Mouse (Mus musculus) CH12.LX (cell line): ENCODE data around the gene Zbtb8b. TPM values are rescaled to one million over a fixed set of nuclear protein-coding genes. Genes with fewer than 3 reads are reported as not detected.

Experiments
- DNase-seq: peaks from one replicate; pipeline ENCODE4 v3.0.0-alpha.2; 2013; ENCODE audit errors: extremely low read depth
- H3K27ac ChIP-seq: 2 replicates; pipeline ENCODE4 v1.5.1; 2012; ENCODE audit warnings: low read depth, mild to moderate bottlenecking, control low read depth, moderate library complexity; ENCODE audit not compliant: insufficient read depth
- H3K27me3 ChIP-seq: replicated peaks from 2 replicates; pipeline ENCODE3; 2012; ENCODE audit warnings: inconsistent platforms
- H3K36me3 ChIP-seq, 2 experiments: replicated peaks in 1 of 2; 2 replicates each; pipeline versions ENCODE3 to v1.6.1; 2012; ENCODE audit warnings: inconsistent platforms in 1 of 2, low read length in 1 of 2, mild to moderate bottlenecking in 1 of 2, mixed read lengths in 1 of 2, moderate library complexity in 1 of 2; ENCODE audit not compliant: control insufficient read depth in 1 of 2, insufficient read depth in 1 of 2
- H3K4me1 ChIP-seq, 2 experiments: 2 replicates each; pipeline ENCODE4 v1.6.1; 2012; ENCODE audit warnings: inconsistent platforms in 1 of 2, moderate library complexity in 1 of 2; ENCODE audit not compliant: insufficient read depth in 2 of 2, control insufficient read depth in 1 of 2
- H3K4me2 ChIP-seq: 2 replicates; pipeline ENCODE4 v1.6.1; 2012; ENCODE audit warnings: low read depth, mild to moderate bottlenecking, control low read depth; ENCODE audit not compliant: poor library complexity, insufficient read depth, severe bottlenecking
- H3K4me3 ChIP-seq, 3 experiments: fragments of 150-350 bp in 1 of 3; sonication (generic) in 1 of 3; replicated peaks in 1 of 3; 2 replicates each; pipeline versions ENCODE3 to v1.5.1; 2011 to 2012; ENCODE audit warnings: low read depth in 2 of 3, low read length in 2 of 3, mild to moderate bottlenecking in 2 of 3, moderate library complexity in 2 of 3, control low read depth in 1 of 3, improper control_type of control experiment in 1 of 3, inconsistent platforms in 1 of 3, mixed read lengths in 1 of 3; ENCODE audit not compliant: poor library complexity in 1 of 3
- H3K79me2 ChIP-seq: replicated peaks from 2 replicates; pipeline ENCODE4 v1.6.1; 2012; ENCODE audit warnings: mild to moderate bottlenecking, moderate library complexity; ENCODE audit not compliant: control insufficient read depth, poor library complexity, insufficient read depth, severe bottlenecking; ENCODE audit errors: extremely low read depth
- H3K9ac ChIP-seq: 2 replicates; pipeline ENCODE4 v1.6.1; 2012; ENCODE audit warnings: low read depth, mild to moderate bottlenecking, control low read depth, moderate library complexity; ENCODE audit not compliant: insufficient read depth
- H3K9me3 ChIP-seq: replicated peaks from 2 replicates; pipeline ENCODE3; 2012; ENCODE audit warnings: low read length, inconsistent platforms, mixed read lengths
- CHD1 ChIP-seq: IDR thresholded peaks from 2 replicates; pipeline ENCODE4 v1.6.1; 2012; ENCODE audit warnings: low read depth, low read length, improper control_type of control experiment, inconsistent platforms
- CTCF ChIP-seq, 2 experiments: IDR thresholded peaks in 1 of 2; conservative IDR thresholded peaks in 1 of 2; 2 replicates each; pipeline ENCODE4 v1.5.1; 2011 to 2012; ENCODE audit warnings: low read depth in 2 of 2, low read length in 2 of 2, improper control_type of control experiment in 1 of 2, inconsistent platforms in 1 of 2, mild to moderate bottlenecking in 1 of 2, moderate library complexity in 1 of 2
- E2F4 ChIP-seq: IDR thresholded peaks from 2 replicates; pipeline ENCODE4 v1.6.1; 2011; ENCODE audit warnings: low read depth, low read length, improper control_type of control experiment; ENCODE audit not compliant: insufficient replicate concordance
- ELF1 ChIP-seq: IDR thresholded peaks from 2 replicates; pipeline ENCODE4 v1.6.1; 2014; ENCODE audit warnings: low read depth, mild to moderate bottlenecking, inconsistent platforms, low read length, improper control_type of control experiment
- EP300 ChIP-seq: IDR thresholded peaks from 2 replicates; pipeline ENCODE4 v1.6.1; 2011; ENCODE audit warnings: low read length, improper control_type of control experiment
- JUN ChIP-seq: IDR thresholded peaks from 2 replicates; pipeline ENCODE4 v1.6.1; 2011; ENCODE audit warnings: low read depth, mild to moderate bottlenecking, low read length, improper control_type of control experiment, moderate library complexity; ENCODE audit not compliant: insufficient read depth
- MAX ChIP-seq: IDR thresholded peaks from 2 replicates; pipeline ENCODE4 v1.6.1; 2011; ENCODE audit warnings: low read length, improper control_type of control experiment
- MEF2A ChIP-seq: IDR thresholded peaks from 2 replicates; pipeline ENCODE4 v1.6.1; 2014; ENCODE audit warnings: low read depth, mild to moderate bottlenecking, inconsistent platforms, low read length, improper control_type of control experiment, borderline replicate concordance
- MYC ChIP-seq: IDR thresholded peaks from 2 replicates; pipeline ENCODE4 v1.6.1; 2011; ENCODE audit warnings: low read depth, mild to moderate bottlenecking, improper control_type of control experiment, low read length
- NRF1 ChIP-seq: IDR thresholded peaks from 2 replicates; pipeline ENCODE4 v1.6.1; 2014; ENCODE audit warnings: low read depth, mild to moderate bottlenecking, inconsistent platforms, low read length, improper control_type of control experiment, moderate library complexity
- SIN3A ChIP-seq: IDR thresholded peaks from 2 replicates; pipeline ENCODE4 v1.6.1; 2012; ENCODE audit warnings: low read length, improper control_type of control experiment, inconsistent platforms
- TBP ChIP-seq: conservative IDR thresholded peaks from 2 replicates; pipeline ENCODE4 v1.6.1; 2011; ENCODE audit warnings: low read depth, low read length, improper control_type of control experiment
- UBTF ChIP-seq: IDR thresholded peaks from 2 replicates; pipeline ENCODE4 v1.6.1; 2012; ENCODE audit warnings: low read depth, mild to moderate bottlenecking, inconsistent platforms, low read length, improper control_type of control experiment, moderate library complexity
- ZKSCAN1 ChIP-seq: IDR thresholded peaks from 2 replicates; pipeline ENCODE4 v1.6.1; 2012; ENCODE audit warnings: low read depth, inconsistent platforms, low read length, improper control_type of control experiment, borderline replicate concordance
- ZMIZ1 ChIP-seq: IDR thresholded peaks from 2 replicates; pipeline ENCODE4 v1.6.1; 2012; ENCODE audit warnings: low read depth, mild to moderate bottlenecking, inconsistent platforms, low read length, improper control_type of control experiment
- ZNF384 ChIP-seq: IDR thresholded peaks from 2 replicates; pipeline ENCODE4 v1.6.1; 2012; ENCODE audit warnings: low read depth, low read length, improper control_type of control experiment, inconsistent platforms
- dilution Hi-C: fragments of 300-500 bp; cut with MboI; formaldehyde crosslinking; loops from 2 replicates; pipeline ENCODE4 v1.14.3; 2020; ENCODE audit warnings: low sequenced_read_pairs; ENCODE audit not compliant: extremely low pct_unique_long_range_greater_than_20kb, extremely low pct_ligation_motif_present
- in situ Hi-C: fragments of 300-500 bp; cut with MboI; formaldehyde crosslinking; loops from 3 replicates; pipeline ENCODE4 v1.14.3; 2019; ENCODE audit warnings: low sequenced_read_pairs, low pct_ligation_motif_present, low pct_unique_long_range_greater_than_20kb, mixed read lengths
- polyA plus RNA-seq: library from polyadenylated mRNA; unstranded; fragments of >175 nt; gene quantifications from 2 replicates; pipeline ENCODE4 v1.2.1, GENCODE M21; 2012; ENCODE audit warnings: low read depth; ENCODE audit not compliant: insufficient read length
- total RNA-seq, 2 experiments: library from RNA; depleted of rRNA; stranded (reverse); fragments of 300-350 nt in 1 of 2; fragments of >200 nt in 1 of 2; gene quantifications; 2 replicates each; pipeline ENCODE4 v1.2.3; 2012 to 2014

Zbtb8b gene
- total and polyA plus RNA-seq, 3 experiments, result 0.04 TPM; not detected in 2

- Histone ChIP-seq H3K9ac (no peak overlapping the region), H3K27ac (no peak overlapping the region), H3K27me3 (peaks cover 40% of the 10 kb centered on the region), H3K4me3 (no peak overlapping the region), H3K9me3 (peaks cover 24% of the 10 kb centered on the region), H3K4me1 (peaks cover 0 to 6% of the 10 kb centered on the region in 2 experiments; a peak in 1 of 4 replicates), H3K36me3 (no peaks in the 10 kb centered on the region), H3K79me2 (no peaks in the 10 kb centered on the region), H3K4me2 (no peak overlapping the region)
- DNase-seq, result no peak
- dilution Hi-C loops, result no loop called here
- in situ Hi-C loops, result no loop called here
- TF ChIP-seq ELF1 (no peak), ZMIZ1 (no peak), ZNF384 (no peak), ZKSCAN1 (no peak), EP300 (no peak), SIN3A (no peak), MEF2A (no peak), NRF1 (no peak), CHD1 (no peak), UBTF (no peak), TBP (no peak), CTCF (conservative IDR thresholded peaks at IDR 0.05 in 1 of 2, IDR thresholded peaks at IDR 0.05 in 1 of 2; ENCODE audit: low read depth in 2 of 2, low read length in 2 of 2) (no peak), E2F4 (no peak), JUN (no peak), MYC (no peak), MAX (no peak)
Measured at GRCm38 (mm10) chr4:129375821-129376220, 64.8 kb downstream of the Zbtb8b start.

Other genes with a start within 250 kb of the Zbtb8b start
- 0.29 and 0.38 TPM in 2 replicates for gene C77080, start 179.4 kb downstream of the Zbtb8b start, total RNA-seq (2012; rRNA removed)
- gene C77080, start 179.4 kb downstream of the Zbtb8b start, total RNA-seq (2014; rRNA removed), result not detected in 2 replicates
- 0.68 and 1.1 TPM in 2 replicates for gene C77080, start 179.4 kb downstream of the Zbtb8b start, polyA plus RNA-seq
- 0.04 TPM in 1 of 2 replicates, not detected in the other for gene Sync, start 153.2 kb downstream of the Zbtb8b start, total RNA-seq (2012; rRNA removed)
- gene Sync, start 153.2 kb downstream of the Zbtb8b start, total RNA-seq (2014; rRNA removed), result not detected in 2 replicates
- 0.14 and 0.16 TPM in 2 replicates for gene Sync, start 153.2 kb downstream of the Zbtb8b start, polyA plus RNA-seq
- gene Rbbp4, start 105.5 kb downstream of the Zbtb8b start, total RNA-seq (2012; rRNA removed), result 41.4 and 44.1 TPM in 2 replicates
- gene Rbbp4, start 105.5 kb downstream of the Zbtb8b start, total RNA-seq (2014; rRNA removed), result 73.3 and 76.9 TPM in 2 replicates
- 179 and 219 TPM in 2 replicates for gene Rbbp4, start 105.5 kb downstream of the Zbtb8b start, polyA plus RNA-seq
- gene Zbtb8os, start 105.2 kb downstream of the Zbtb8b start, total RNA-seq (2012; rRNA removed), result 93.7 and 104 TPM in 2 replicates
- 124 and 134 TPM in 2 replicates for gene Zbtb8os, start 105.2 kb downstream of the Zbtb8b start, total RNA-seq (2014; rRNA removed)
- gene Zbtb8os, start 105.2 kb downstream of the Zbtb8b start, polyA plus RNA-seq, result 135 and 157 TPM in 2 replicates
- 0.04 TPM in 1 of 2 replicates, not detected in the other for gene Zbtb8a, start 62.7 kb downstream of the Zbtb8b start, total RNA-seq (2012; rRNA removed)
- gene Zbtb8a, start 62.7 kb downstream of the Zbtb8b start, total RNA-seq (2014; rRNA removed), result 0.16 TPM in 1 of 2 replicates, not detected in the other
- 0.11 TPM in 1 of 2 replicates, not detected in the other for gene Zbtb8a, start 62.7 kb downstream of the Zbtb8b start, polyA plus RNA-seq
- gene Bsdc1, start 20.7 kb upstream of the Zbtb8b start, total RNA-seq (2012; rRNA removed), result 20.2 and 20.4 TPM in 2 replicates
- gene Bsdc1, start 20.7 kb upstream of the Zbtb8b start, total RNA-seq (2014; rRNA removed), result 19.3 and 20.6 TPM in 2 replicates
- 16.1 and 27.2 TPM in 2 replicates for gene Bsdc1, start 20.7 kb upstream of the Zbtb8b start, polyA plus RNA-seq
- 0.13 TPM in 1 of 2 replicates, not detected in the other for gene Tssk3, start 50.2 kb upstream of the Zbtb8b start, total RNA-seq (2012; rRNA removed)
- not detected in 2 replicates for gene Tssk3, start 50.2 kb upstream of the Zbtb8b start, total RNA-seq (2014; rRNA removed)
- not detected in 2 replicates for gene Tssk3, start 50.2 kb upstream of the Zbtb8b start, polyA plus RNA-seq
- not detected in 2 replicates for gene Fam229a, start 50.3 kb upstream of the Zbtb8b start, total RNA-seq (2012; rRNA removed)
- not detected in 2 replicates for gene Fam229a, start 50.3 kb upstream of the Zbtb8b start, total RNA-seq (2014; rRNA removed)
- not detected in 2 replicates for gene Fam229a, start 50.3 kb upstream of the Zbtb8b start, polyA plus RNA-seq
- gene Marcksl1, start 72.7 kb upstream of the Zbtb8b start, total RNA-seq (2012; rRNA removed), result 194 and 195 TPM in 2 replicates
- 260 and 265 TPM in 2 replicates for gene Marcksl1, start 72.7 kb upstream of the Zbtb8b start, total RNA-seq (2014; rRNA removed)
- 423 and 494 TPM in 2 replicates for gene Marcksl1, start 72.7 kb upstream of the Zbtb8b start, polyA plus RNA-seq
- gene Hdac1, start 101.9 kb upstream of the Zbtb8b start, total RNA-seq (2012; rRNA removed), result 71.7 and 75.4 TPM in 2 replicates
- 104 and 106 TPM in 2 replicates for gene Hdac1, start 101.9 kb upstream of the Zbtb8b start, total RNA-seq (2014; rRNA removed)
- 231 and 233 TPM in 2 replicates for gene Hdac1, start 101.9 kb upstream of the Zbtb8b start, polyA plus RNA-seq
- 67.2 and 80.9 TPM in 2 replicates for gene Lck, start 132.8 kb upstream of the Zbtb8b start, total RNA-seq (2012; rRNA removed)
- gene Lck, start 132.8 kb upstream of the Zbtb8b start, total RNA-seq (2014; rRNA removed), result 64.6 and 70.0 TPM in 2 replicates
- 138 and 177 TPM in 2 replicates for gene Lck, start 132.8 kb upstream of the Zbtb8b start, polyA plus RNA-seq
- 1.1 and 1.4 TPM in 2 replicates for gene Fam167b, start 137.7 kb upstream of the Zbtb8b start, total RNA-seq (2012; rRNA removed)
- 0.49 TPM in 1 of 2 replicates, not detected in the other for gene Fam167b, start 137.7 kb upstream of the Zbtb8b start, total RNA-seq (2014; rRNA removed)
- gene Fam167b, start 137.7 kb upstream of the Zbtb8b start, polyA plus RNA-seq, result 0.82 and 1.2 TPM in 2 replicates
- 667 and 673 TPM in 2 replicates for gene Eif3i, start 159.8 kb upstream of the Zbtb8b start, total RNA-seq (2012; rRNA removed)
- 702 and 753 TPM in 2 replicates for gene Eif3i, start 159.8 kb upstream of the Zbtb8b start, total RNA-seq (2014; rRNA removed)
- 418 and 446 TPM in 2 replicates for gene Eif3i, start 159.8 kb upstream of the Zbtb8b start, polyA plus RNA-seq
- 111 and 121 TPM in 2 replicates for gene Tmem234, start 159.8 kb upstream of the Zbtb8b start, total RNA-seq (2012; rRNA removed)
- gene Tmem234, start 159.8 kb upstream of the Zbtb8b start, total RNA-seq (2014; rRNA removed), result 97.6 and 104 TPM in 2 replicates
- gene Tmem234, start 159.8 kb upstream of the Zbtb8b start, polyA plus RNA-seq, result 112 and 113 TPM in 2 replicates
- 0.59 and 1.6 TPM in 2 replicates for gene Dcdc2b, start 173.4 kb upstream of the Zbtb8b start, total RNA-seq (2012; rRNA removed)
- gene Dcdc2b, start 173.4 kb upstream of the Zbtb8b start, total RNA-seq (2014; rRNA removed), result not detected in 2 replicates
- 0.66 and 1.1 TPM in 2 replicates for gene Dcdc2b, start 173.4 kb upstream of the Zbtb8b start, polyA plus RNA-seq
- 24.3 and 27.0 TPM in 2 replicates for gene Iqcc, start 178.2 kb upstream of the Zbtb8b start, total RNA-seq (2012; rRNA removed)
- gene Iqcc, start 178.2 kb upstream of the Zbtb8b start, total RNA-seq (2014; rRNA removed), result 15.9 and 18.4 TPM in 2 replicates
- 13.5 and 14.1 TPM in 2 replicates for gene Iqcc, start 178.2 kb upstream of the Zbtb8b start, polyA plus RNA-seq
- gene Ccdc28b, start 183.1 kb upstream of the Zbtb8b start, total RNA-seq (2012; rRNA removed), result 24.0 and 24.2 TPM in 2 replicates
- 27.3 and 35.5 TPM in 2 replicates for gene Ccdc28b, start 183.1 kb upstream of the Zbtb8b start, total RNA-seq (2014; rRNA removed)
- 26.6 and 28.0 TPM in 2 replicates for gene Ccdc28b, start 183.1 kb upstream of the Zbtb8b start, polyA plus RNA-seq
- gene Txlna, start 200.2 kb upstream of the Zbtb8b start, total RNA-seq (2012; rRNA removed), result 51.8 and 68.2 TPM in 2 replicates
- 50.0 and 52.2 TPM in 2 replicates for gene Txlna, start 200.2 kb upstream of the Zbtb8b start, total RNA-seq (2014; rRNA removed)
- gene Txlna, start 200.2 kb upstream of the Zbtb8b start, polyA plus RNA-seq, result 64.7 and 103 TPM in 2 replicates
- gene Kpna6, start 231.9 kb upstream of the Zbtb8b start, total RNA-seq (2012; rRNA removed), result 17.3 and 23.9 TPM in 2 replicates
- gene Kpna6, start 231.9 kb upstream of the Zbtb8b start, total RNA-seq (2014; rRNA removed), result 19.6 and 22.4 TPM in 2 replicates
- 25.8 and 26.4 TPM in 2 replicates for gene Kpna6, start 231.9 kb upstream of the Zbtb8b start, polyA plus RNA-seq